Mouse (Mus musculus) T-helper 1 cell (primary cell): Measurements from ENCODE around the gene Map7.

Experiments used
- in situ Hi-C: fragments of 300-600 bp; cut with MboI, MseI; formaldehyde crosslinking; loops from one replicate; pipeline ENCODE4 v1.15.1; 2025; ENCODE audit warnings: high pct_unique_total_duplicates

Gene Map7

GRCm38 (mm10) chr10:20152131-20152530 is 3.9 kb downstream of the Map7 start:
- in situ Hi-C loops: no loop called here

- in situ Hi-C loops: no loop called here
Observed at GRCm38 (mm10) chr10:20153507-20153906, 5.2 kb downstream of the Map7 start.

DNA sequence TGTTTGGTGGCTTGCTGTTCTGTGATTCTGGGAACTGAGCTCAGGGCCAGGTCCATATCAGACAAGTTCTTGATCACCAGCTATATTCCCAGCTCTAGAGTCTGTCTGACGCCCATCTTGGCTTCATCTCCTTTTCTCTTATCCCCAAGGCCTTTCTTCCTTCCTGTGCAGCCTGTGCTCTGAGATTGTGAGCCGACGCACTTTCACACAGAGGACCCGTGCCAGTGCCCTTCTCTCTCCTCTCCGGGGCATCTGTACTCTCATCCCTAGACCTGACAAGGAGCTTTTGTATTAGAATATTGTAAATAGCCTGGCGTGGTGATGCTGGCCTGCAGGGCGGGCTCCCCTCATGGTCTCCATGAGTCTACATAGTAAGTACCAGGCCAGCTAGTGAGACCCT is 7.1 kb downstream of the Map7 start:
- in situ Hi-C loops: no loop called here

DNA sequence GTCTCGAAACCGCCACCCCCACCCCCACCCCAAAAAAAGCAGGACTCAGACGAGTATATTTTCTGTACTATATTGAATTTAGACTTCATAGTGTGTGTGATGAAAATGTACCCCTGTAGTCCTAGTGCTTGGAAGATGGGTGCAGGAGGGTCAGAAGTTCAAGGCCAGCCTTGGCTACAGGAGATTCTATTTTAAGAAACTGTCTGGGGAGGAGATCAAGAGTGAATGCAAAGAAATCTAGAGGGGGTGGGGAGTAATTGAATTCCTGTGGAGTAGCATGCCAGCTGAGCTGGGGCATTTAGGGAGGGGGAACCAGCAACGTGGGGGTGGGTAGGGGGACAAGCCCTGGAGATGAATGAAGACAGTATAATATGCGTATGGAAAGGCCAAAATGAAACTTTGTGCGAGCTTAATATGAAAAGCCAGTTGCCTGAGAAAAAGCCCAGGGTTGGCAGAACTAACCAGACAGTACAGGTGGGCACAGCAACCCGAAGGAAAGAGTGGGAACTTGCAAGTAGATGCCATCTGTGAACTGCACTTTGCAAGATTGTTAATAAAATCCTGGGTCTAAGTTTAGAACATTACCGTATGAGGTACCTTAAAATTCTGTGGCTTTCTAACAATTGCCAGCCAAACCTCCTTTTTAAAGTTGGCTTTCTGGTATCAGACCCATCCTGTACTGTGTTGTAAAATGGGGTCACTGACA is 8.9 kb downstream of the Map7 start:
- in situ Hi-C loops: no loop called here

DNA sequence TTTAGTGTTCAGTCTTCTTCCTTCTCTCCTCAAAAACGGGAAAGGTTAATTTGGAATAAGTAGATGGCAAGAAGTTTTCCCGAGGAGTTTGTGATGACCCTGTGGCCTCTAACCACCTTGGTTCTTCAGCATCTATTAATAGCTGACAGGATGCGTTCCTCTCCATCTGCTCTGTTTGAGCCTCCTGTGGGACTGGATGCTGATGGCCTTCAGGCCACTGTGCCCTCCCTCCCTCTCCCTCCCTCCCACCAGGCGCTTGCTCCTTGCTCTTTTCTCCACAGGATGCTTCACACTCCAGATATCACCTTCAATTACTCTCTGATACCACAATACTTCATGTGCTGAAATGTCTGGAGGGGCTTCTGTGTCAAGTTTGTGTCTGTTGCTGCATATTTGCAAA is 10.5 kb downstream of the Map7 start:
- in situ Hi-C loops: no loop called here

- in situ Hi-C loops: no loop called here
Observed at GRCm38 (mm10) chr10:20159308-20159707, 11.0 kb downstream of the Map7 start.

GRCm38 (mm10) chr10:20160914-20161313 is 12.6 kb downstream of the Map7 start:
- in situ Hi-C loops: no loop called here

- in situ Hi-C loops: no loop called here
Observed at GRCm38 (mm10) chr10:20164810-20165209, 16.5 kb downstream of the Map7 start.

DNA sequence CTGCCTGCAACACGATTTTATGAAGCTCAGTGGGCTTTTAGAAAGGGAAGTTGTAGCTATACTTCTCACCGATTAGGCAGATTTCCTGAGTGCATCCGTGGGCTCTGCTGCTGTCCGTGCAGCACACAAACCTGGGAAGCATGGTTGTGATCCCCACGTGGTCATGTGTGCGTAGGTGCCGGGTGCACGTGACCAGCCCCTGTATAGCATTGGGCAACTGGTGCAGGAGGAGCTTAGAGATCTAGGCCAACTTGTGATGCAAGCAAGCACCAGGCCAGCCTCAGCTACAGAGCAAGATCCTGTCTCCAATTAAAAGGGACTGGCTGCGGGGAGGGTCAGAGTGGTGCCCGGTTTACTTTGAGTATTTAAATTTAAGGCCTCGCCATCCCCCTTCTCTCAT is 18.5 kb downstream of the Map7 start:
- in situ Hi-C loops: no loop called here

GRCm38 (mm10) chr10:20167467-20167866 is 19.2 kb downstream of the Map7 start:
- in situ Hi-C loops: no loop called here

- in situ Hi-C loops: no loop called here
Observed at GRCm38 (mm10) chr10:20169182-20169674, 21.0 kb downstream of the Map7 start.

GRCm38 (mm10) chr10:20169927-20170604 is 21.8 kb downstream of the Map7 start:
- in situ Hi-C loops: no loop called here

GRCm38 (mm10) chr10:20170605-20171088 is 22.4 kb downstream of the Map7 start:
- in situ Hi-C loops: no loop called here

GRCm38 (mm10) chr10:20171209-20171608 is 22.9 kb downstream of the Map7 start:
- in situ Hi-C loops: no loop called here

DNA sequence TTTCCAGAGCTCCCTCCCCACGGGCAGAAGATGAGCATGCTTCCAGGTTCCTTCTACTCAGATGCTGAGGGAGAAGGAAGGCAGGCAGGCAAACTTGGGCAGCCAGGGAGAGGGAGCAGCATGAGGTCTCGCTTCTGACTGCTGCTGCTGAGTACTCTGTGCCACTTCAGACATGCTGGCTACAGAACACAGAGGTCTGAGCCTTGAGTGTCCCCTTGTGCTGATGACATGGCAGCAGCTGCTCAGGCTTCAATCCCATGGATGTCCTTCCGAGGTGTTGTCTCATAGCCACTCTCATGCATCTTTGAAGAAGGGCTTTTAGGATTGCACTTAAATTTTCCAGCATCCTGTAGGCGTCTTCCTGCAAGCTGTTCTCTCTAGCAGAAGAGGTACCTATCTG is 23.5 kb downstream of the Map7 start:
- in situ Hi-C loops: no loop called here

GRCm38 (mm10) chr10:20173733-20174132 is 25.5 kb downstream of the Map7 start:
- in situ Hi-C loops: no loop called here

- in situ Hi-C loops: no loop called here
Observed at GRCm38 (mm10) chr10:20176054-20176453, 27.8 kb downstream of the Map7 start.

- in situ Hi-C loops: no loop called here
Observed at GRCm38 (mm10) chr10:20178807-20179605, 30.7 kb downstream of the Map7 start.

DNA sequence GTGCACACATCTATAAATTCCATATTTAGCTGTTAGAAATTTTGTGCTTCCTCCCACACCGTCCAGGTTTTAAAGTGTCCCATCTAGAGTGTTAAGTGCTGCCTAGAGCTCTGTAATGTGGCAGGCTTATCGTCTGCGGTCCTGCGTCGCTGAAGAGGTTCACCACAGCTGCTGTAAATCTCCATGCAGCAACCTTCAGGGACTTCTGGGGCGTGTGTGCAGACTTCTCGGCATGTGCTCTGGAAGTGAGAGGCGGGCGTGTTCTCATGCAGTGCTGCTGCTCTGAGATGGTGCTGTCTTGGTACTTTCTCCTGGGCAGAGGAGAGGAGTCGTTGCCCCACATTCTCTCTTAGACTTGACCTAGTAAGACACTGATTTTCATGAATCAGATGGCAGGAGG is 32.9 kb downstream of the Map7 start:
- in situ Hi-C loops: no loop called here

DNA sequence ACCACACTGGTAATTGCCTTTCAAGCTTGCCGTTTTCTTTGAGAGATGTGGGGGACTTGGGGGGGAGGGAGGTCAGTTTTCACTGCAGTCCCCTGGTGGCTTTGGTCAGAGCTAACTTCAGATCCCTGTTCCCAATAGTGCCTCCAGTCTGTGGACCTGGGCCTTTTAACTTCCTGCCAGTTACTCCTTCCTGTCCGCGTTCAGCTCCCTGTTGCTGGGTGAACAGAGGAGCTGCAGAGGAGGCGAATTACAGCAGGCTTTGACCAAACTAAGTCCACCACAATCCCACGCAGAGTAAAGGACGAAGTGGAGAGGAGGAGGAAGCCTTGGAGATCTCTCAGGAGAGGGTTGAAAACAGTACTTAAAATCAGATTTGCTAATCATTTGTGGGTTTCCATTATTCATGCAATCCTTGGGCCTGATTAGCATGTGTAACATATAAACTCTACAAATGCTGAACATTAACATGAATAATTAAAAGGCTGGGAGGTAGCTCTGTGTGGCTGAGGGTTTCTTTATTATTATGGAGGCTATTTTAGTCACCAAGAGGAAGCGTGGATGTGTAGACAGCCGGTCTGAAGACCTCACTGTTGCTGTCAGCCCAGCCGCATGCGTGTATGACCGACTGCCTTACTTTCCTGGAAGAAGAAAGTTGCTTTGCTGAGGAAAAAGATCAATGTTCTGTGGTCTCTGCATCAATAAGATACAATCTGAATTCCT is 33.6 kb downstream of the Map7 start:
- in situ Hi-C loops: no loop called here

GRCm38 (mm10) chr10:20184326-20184725 is 36.1 kb downstream of the Map7 start:
- in situ Hi-C loops: no loop called here

- in situ Hi-C loops: no loop called here
Observed at GRCm38 (mm10) chr10:20185264-20185663, 37.0 kb downstream of the Map7 start.
